Mouse (Mus musculus) G1E (cell line): ENCODE measurements around the gene Myom1. TPM values are rescaled to one million over a fixed set of nuclear protein-coding genes. Genes with fewer than 3 reads are reported as not detected.

ENCODE experiments used
- ATAC-seq: 2 replicates; pipeline ENCODE4 v1.8.0; 2016; ENCODE audit warnings: mild to moderate bottlenecking; ENCODE audit not compliant: insufficient number of reproducible peaks, poor library complexity, low FRiP score, severe bottlenecking; ENCODE audit errors: extremely low read depth
- DNase-seq: peaks from one replicate; pipeline ENCODE4 v3.0.0; 2012; ENCODE audit warnings: low spot score
- H3K27me3 ChIP-seq: 2 replicates; pipeline ENCODE4 v1.6.1; 2012; ENCODE audit warnings: mild to moderate bottlenecking, low read length, inconsistent platforms; ENCODE audit not compliant: insufficient read depth
- H3K36me3 ChIP-seq: replicated peaks from 2 replicates; pipeline ENCODE3; 2012; ENCODE audit warnings: mild to moderate bottlenecking, inconsistent platforms
- H3K4me1 ChIP-seq: 2 replicates; pipeline ENCODE4 v1.6.1; 2012; ENCODE audit warnings: low read depth, low read length, inconsistent platforms, mixed read lengths; ENCODE audit not compliant: insufficient read depth
- H3K4me3 ChIP-seq: 2 replicates; pipeline ENCODE4 v1.5.1; 2012; ENCODE audit warnings: low read depth, mild to moderate bottlenecking, inconsistent platforms, low read length, moderate library complexity, mixed read lengths
- H3K9me3 ChIP-seq: replicated peaks from 2 replicates; pipeline ENCODE4 v1.6.1; 2012; ENCODE audit warnings: inconsistent platforms
- CTCF ChIP-seq: IDR thresholded peaks from 2 replicates; pipeline ENCODE4 v1.5.1; 2012; ENCODE audit warnings: low read depth, low read length, inconsistent platforms, mixed read lengths
- GATA1 ChIP-seq: IDR thresholded peaks from 2 replicates; pipeline ENCODE4 v1.6.1; 2012; ENCODE audit warnings: borderline replicate concordance, low read length, inconsistent platforms, mixed read lengths
- GATA2 ChIP-seq: IDR thresholded peaks from 2 replicates; pipeline ENCODE4 v1.6.1; 2012; ENCODE audit warnings: low read depth, low read length, inconsistent platforms, borderline replicate concordance
- POLR2AphosphoS5 ChIP-seq: IDR thresholded peaks from 2 replicates; pipeline ENCODE4 v1.6.1; 2012; ENCODE audit warnings: low read depth, low read length, inconsistent platforms; ENCODE audit not compliant: insufficient replicate concordance
- TAL1 ChIP-seq: conservative IDR thresholded peaks from 2 replicates; pipeline ENCODE4 v1.6.1; 2012; ENCODE audit warnings: low read depth, low read length, inconsistent platforms, mixed read lengths
- polyA plus RNA-seq: library from polyadenylated mRNA; stranded (reverse); fragments of >175 nt; gene quantifications from 2 replicates; pipeline ENCODE4 v1.2.3, GENCODE M21; 2012
- total RNA-seq, 2 experiments: library from RNA; stranded (forward) in 1 of 2; stranded (reverse) in 1 of 2; fragments of 200-1000 nt in 1 of 2; fragments of >200 nt in 1 of 2; fragmentation: Nextera tagmentation in 1 of 2; gene quantifications; 2 replicates each; pipeline ENCODE4 v1.2.3; 2014 to 2017

Myom1 gene
- total and polyA plus RNA-seq, 3 experiments: 0.25 to 1.6 (median 0.71) TPM

- Histone ChIP-seq H3K4me3 (no peak overlapping the region), H3K4me1 (peaks cover 11% of the 10 kb centered on the region), H3K27me3 (peaks cover 13% of the 10 kb centered on the region), H3K9me3 (no peaks in the 10 kb centered on the region), H3K36me3 (no peaks in the 10 kb centered on the region)
- no peak for TF ChIP-seq TAL1
- TF ChIP-seq CTCF: no peak
- TF ChIP-seq GATA2: no peak
- no peak for TF ChIP-seq POLR2AphosphoS5
- TF ChIP-seq GATA1: no peak
- no peak for DNase-seq
- ATAC-seq: peak; percentile 34; the same call in 1 of the 2 replicates
Measured at GRCm38 (mm10) chr17:71132221-71132620, 129.8 kb downstream of the Myom1 start.

- no peak for ATAC-seq
- peaks cover 6% of the 10 kb centered on the region for H3K4me1 ChIP-seq
- no peak for DNase-seq
- no peaks in the 10 kb centered on the region for H3K36me3 ChIP-seq
- H3K27me3 ChIP-seq: peaks cover 10% of the 10 kb centered on the region; the same call in 1 of the 2 replicates
- no peak overlapping the region for H3K4me3 ChIP-seq
- no peaks in the 10 kb centered on the region for H3K9me3 ChIP-seq
- TF ChIP-seq TAL1 (no peak), POLR2AphosphoS5 (no peak), GATA1 (no peak), CTCF (no peak), GATA2 (no peak)
Measured at GRCm38 (mm10) chr17:71132856-71133439, 130.5 kb downstream of the Myom1 start.

- H3K4me3 ChIP-seq: no peak overlapping the region
- H3K9me3 ChIP-seq: no peaks in the 10 kb centered on the region
- no peak for DNase-seq
- peaks cover 13% of the 10 kb centered on the region for H3K27me3 ChIP-seq
- TF ChIP-seq POLR2AphosphoS5: no peak
- no peak for TF ChIP-seq CTCF
- TF ChIP-seq GATA1: no peak
- TF ChIP-seq TAL1: no peak
- TF ChIP-seq GATA2: no peak
- peaks cover 5% of the 10 kb centered on the region for H3K4me1 ChIP-seq
- no peaks in the 10 kb centered on the region for H3K36me3 ChIP-seq
- no peak for ATAC-seq
Measured at GRCm38 (mm10) chr17:71134441-71134955, 132.1 kb downstream of the Myom1 start.

GRCm38 (mm10) chr17:71135108-71135507, 132.7 kb downstream of the Myom1 start:
- Histone ChIP-seq H3K27me3 (peaks cover 13% of the 10 kb centered on the region), H3K9me3 (no peaks in the 10 kb centered on the region), H3K4me1 (peaks cover 5% of the 10 kb centered on the region), H3K4me3 (no peak overlapping the region), H3K36me3 (no peaks in the 10 kb centered on the region)
- no peak for TF ChIP-seq GATA1
- DNase-seq: no peak
- no peak for ATAC-seq

GRCm38 (mm10) chr17:71135866-71136265, 133.4 kb downstream of the Myom1 start:
- Histone ChIP-seq H3K4me1 (peaks cover 5% of the 10 kb centered on the region), H3K27me3 (peaks cover 13% of the 10 kb centered on the region), H3K36me3 (no peaks in the 10 kb centered on the region), H3K9me3 (no peaks in the 10 kb centered on the region), H3K4me3 (no peak overlapping the region)
- DNase-seq (no peak), ATAC-seq (no peak)
- no peak for TF ChIP-seq POLR2AphosphoS5
- no peak for TF ChIP-seq GATA1
- no peak for TF ChIP-seq CTCF
- no peak for TF ChIP-seq GATA2
- no peak for TF ChIP-seq TAL1

GRCm38 (mm10) chr17:71136384-71137333, 134.2 kb downstream of the Myom1 start:
- peaks cover 17% of the 10 kb centered on the region for H3K27me3 ChIP-seq
- no peaks in the 10 kb centered on the region for H3K36me3 ChIP-seq
- H3K9me3 ChIP-seq: no peaks in the 10 kb centered on the region
- TF ChIP-seq GATA2 (no peak), POLR2AphosphoS5 (no peak), TAL1 (no peak), GATA1 (no peak), CTCF (no peak)
- ATAC-seq (no peak), DNase-seq (no peak)
- peaks cover 8% of the 10 kb centered on the region for H3K4me1 ChIP-seq
- H3K4me3 ChIP-seq: no peak overlapping the region; the same call in 1 of the 2 replicates
